Mouse (Mus musculus) heart, embryonic 15.5 days (tissue): Measurements from ENCODE around the gene Wdr53. TPM values are rescaled to one million over a fixed set of nuclear protein-coding genes. Genes with fewer than 3 reads are reported as not detected.
A peak's percentile ranks its signal among the peaks of the same experiment; 100 is the strongest.
"Not testable (repeated sequence)": the region's sequence is repeated elsewhere in the genome, so short reads cannot be mapped to it uniquely, and the experiment has no call there.

ENCODE experiments used
- ATAC-seq: fragments of 200-750 bp; cut with Nextera tagmentation; replicated peaks from 2 replicates; pipeline ENCODE4 v1.8.0; 2017; ENCODE audit warnings: low read depth, moderate TSS enrichment; ENCODE audit not compliant: insufficient number of reproducible peaks, insufficient read depth, low FRiP score
- H3K27ac ChIP-seq: fragments of 300-500 bp; sonication (generic); 2 replicates; pipeline ENCODE4 v1.5.1; 2015; ENCODE audit warnings: mild to moderate bottlenecking, inconsistent platforms
- H3K27me3 ChIP-seq: fragments of 300-500 bp; sonication (generic); 2 replicates; pipeline ENCODE4 v1.6.1; 2015; ENCODE audit warnings: inconsistent platforms
- H3K36me3 ChIP-seq: fragments of 300-500 bp; sonication (generic); 2 replicates; pipeline ENCODE4 v1.6.1; 2015; ENCODE audit warnings: mild to moderate bottlenecking, inconsistent platforms
- H3K4me1 ChIP-seq: fragments of 300-500 bp; sonication (generic); replicated peaks from 2 replicates; pipeline ENCODE4 v1.6.1; 2015; ENCODE audit warnings: inconsistent platforms
- H3K4me2 ChIP-seq: fragments of 300-500 bp; sonication (generic); 2 replicates; pipeline ENCODE4 v1.6.1; 2015; ENCODE audit warnings: inconsistent platforms, mild to moderate bottlenecking, moderate library complexity
- H3K4me3 ChIP-seq: fragments of 300-500 bp; sonication (generic); 2 replicates; pipeline ENCODE4 v1.5.1; 2015; ENCODE audit warnings: mild to moderate bottlenecking, inconsistent platforms
- H3K9ac ChIP-seq: fragments of 300-500 bp; sonication (generic); 2 replicates; pipeline ENCODE4 v1.6.1; 2015; ENCODE audit warnings: mild to moderate bottlenecking, inconsistent platforms
- H3K9me3 ChIP-seq: fragments of 300-500 bp; sonication (generic); replicated peaks from 2 replicates; pipeline ENCODE4 v1.6.1; 2016; ENCODE audit warnings: inconsistent platforms
- WGBS: fragments of 180-500 bp; shearing (Covaris S2); methylation state at CpG from one replicate; pipeline ENCODE4 v1.1.7; 2015; ENCODE audit warnings: mixed read lengths; 5-methylcytosine and 5-hydroxymethylcytosine counted together
- microRNA counts: library from miRNA; unstranded; fragments of <30 nt; microRNA quantifications from one replicate; lab custom pipeline; 2016
- microRNA-seq: library from miRNA; unstranded; fragments of <30 nt; microRNA quantifications from one replicate; pipeline ENCODE4, GENCODE M21; 2016
- polyA plus RNA-seq: library from polyadenylated mRNA; unstranded; fragments of >200 nt; fragmentation: Nextera tagmentation; extraction: Ambion mirVana; gene quantifications from 2 replicates; pipeline ENCODE4 v1.2.1, GENCODE M21; 2015

Wdr53 gene
- polyA plus RNA-seq, 1 experiment from 2014 or later: 9.5 TPM

DNA sequence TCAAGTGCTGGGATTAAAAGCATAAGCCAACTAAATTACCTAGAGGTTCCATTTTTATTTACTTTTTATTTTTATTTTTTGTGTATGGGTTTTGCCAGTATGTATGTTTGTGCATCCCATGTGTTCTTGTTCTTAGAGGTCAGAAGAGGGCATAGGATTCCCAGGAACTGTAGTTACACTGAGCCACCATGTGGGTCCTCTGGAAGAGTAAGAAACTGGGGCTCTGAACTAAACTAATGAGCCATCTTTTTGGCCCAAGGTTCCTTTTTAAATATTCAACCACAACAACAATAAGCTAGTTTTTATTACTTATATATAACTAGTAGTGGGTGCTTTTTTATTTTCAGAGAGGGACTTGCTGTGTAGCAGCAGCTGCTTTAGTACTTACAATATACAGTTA lies 35.6 kb downstream of the Wdr53 start:
- no peaks in the 10 kb centered on the region for H3K9me3 ChIP-seq
- no peak overlapping the region for H3K9ac ChIP-seq
- no peaks in the 10 kb centered on the region for H3K27me3 ChIP-seq
- H3K27ac ChIP-seq: no peak overlapping the region
- no peak overlapping the region for H3K4me3 ChIP-seq
- no peak for ATAC-seq
- peaks cover 65% of the 10 kb centered on the region for H3K36me3 ChIP-seq
- H3K4me2 ChIP-seq: no peak overlapping the region
- H3K4me1 ChIP-seq: peaks cover 13% of the 10 kb centered on the region

DNA sequence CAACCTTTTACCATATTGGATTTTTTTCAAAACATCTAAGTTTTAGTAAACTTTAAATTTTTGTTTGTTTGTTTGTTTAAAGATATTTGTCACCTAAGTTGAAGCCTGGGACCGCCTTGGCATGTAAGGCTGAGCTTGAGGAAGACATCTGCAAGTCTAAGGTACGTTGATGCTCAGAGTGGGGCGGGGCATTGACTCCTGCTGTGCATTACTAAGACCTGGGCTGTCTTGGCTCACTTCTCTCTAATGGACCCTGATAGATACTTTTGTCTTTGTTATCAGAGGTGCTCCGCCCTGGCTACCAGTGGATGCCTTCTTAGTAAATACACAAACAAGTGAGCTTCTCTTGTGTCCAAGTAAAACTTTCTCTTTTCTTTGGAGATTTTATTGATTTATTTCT lies 44.8 kb downstream of the Wdr53 start:
- Histone ChIP-seq H3K27me3 (no peaks in the 10 kb centered on the region), H3K4me1 (no peaks in the 10 kb centered on the region), H3K4me2 (no peak overlapping the region), H3K4me3 (no peak overlapping the region), H3K27ac (no peak overlapping the region), H3K9me3 (no peaks in the 10 kb centered on the region; the same call in 1 of the 2 replicates), H3K9ac (no peak overlapping the region), H3K36me3 (peaks cover 47% of the 10 kb centered on the region)
- WGBS: 94% methylated on average over 4 of the region's 4 CpGs
- no peak for ATAC-seq

DNA sequence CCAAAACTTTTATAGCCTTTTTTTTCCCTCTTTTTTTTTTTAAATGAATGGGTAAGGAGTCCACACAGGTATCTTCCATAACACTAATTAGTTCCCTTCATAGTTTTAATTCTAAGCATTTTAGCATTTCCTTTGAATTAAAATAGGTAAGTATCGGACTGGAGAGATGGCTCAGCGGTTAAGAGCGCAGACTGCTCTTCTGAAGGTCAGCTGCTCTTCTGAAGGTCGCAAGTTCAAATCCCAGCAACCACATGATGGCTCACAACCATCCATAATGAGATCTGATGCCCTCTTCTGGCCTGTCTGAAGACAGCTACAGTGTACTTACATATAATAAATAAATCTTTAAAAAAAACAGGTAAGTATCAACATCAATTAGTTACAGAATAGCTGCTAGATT lies 52.6 kb downstream of the Wdr53 start:
- H3K4me2 ChIP-seq, H3K4me1 ChIP-seq, H3K27me3 ChIP-seq, H3K9ac ChIP-seq, ATAC-seq, H3K9me3 ChIP-seq, H3K27ac ChIP-seq, H3K4me3 ChIP-seq: not testable (repeated sequence)
- WGBS: 96% methylated on average over 4 of the region's 4 CpGs
- H3K36me3 ChIP-seq: peaks cover 47% of the 10 kb centered on the region

DNA sequence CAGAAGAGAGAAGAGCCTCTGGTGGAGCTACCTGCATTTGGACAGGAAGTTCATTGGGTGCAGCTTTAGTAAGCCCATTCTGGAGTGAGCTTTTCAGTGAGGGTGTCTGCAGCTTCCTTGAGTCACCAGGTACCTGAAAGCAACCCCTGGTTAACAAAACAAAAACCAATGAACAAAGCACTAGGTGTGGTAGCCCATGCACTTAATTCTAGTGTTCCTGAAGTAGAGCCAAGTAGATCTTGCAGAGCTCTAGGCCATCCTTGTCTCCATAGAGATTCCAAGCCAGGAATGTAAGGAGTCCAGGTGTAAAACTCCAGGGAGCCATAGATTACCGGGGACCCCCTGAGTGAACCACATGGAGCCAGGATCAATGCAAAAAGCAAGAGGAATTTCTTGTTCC lies 56.0 kb downstream of the Wdr53 start:
- Histone ChIP-seq H3K4me3 (no peak overlapping the region), H3K9me3 (no peaks in the 10 kb centered on the region), H3K4me1 (no peaks in the 10 kb centered on the region), H3K9ac (no peak overlapping the region), H3K36me3 (peaks cover 24% of the 10 kb centered on the region), H3K4me2 (no peak overlapping the region), H3K27ac (no peak overlapping the region), H3K27me3 (no peaks in the 10 kb centered on the region)
- 55% methylated on average over 1 of the region's 1 CpGs for WGBS
- ATAC-seq: no peak

DNA sequence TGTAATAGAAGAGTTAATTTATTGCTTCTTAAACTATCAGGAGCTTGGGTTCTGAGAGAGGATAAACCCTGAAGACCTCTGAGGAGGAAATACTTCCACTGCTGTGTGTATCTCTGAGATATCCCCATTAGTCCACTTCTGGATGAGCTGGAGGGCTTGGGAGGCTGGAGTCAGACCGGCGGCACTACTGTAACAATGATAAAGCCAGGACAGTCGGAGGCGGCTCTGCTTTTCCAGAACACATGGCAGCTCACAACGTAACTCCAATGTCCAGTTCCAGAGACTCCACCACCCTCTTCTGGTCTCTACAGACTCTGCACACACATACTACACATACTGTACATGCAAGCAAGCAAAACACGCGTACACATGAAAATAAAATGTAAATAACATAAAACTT lies 56.9 kb downstream of the Wdr53 start:
- no peak for ATAC-seq
- Histone ChIP-seq H3K4me2 (no peak overlapping the region), H3K9me3 (no peaks in the 10 kb centered on the region), H3K27ac (no peak overlapping the region), H3K4me1 (no peaks in the 10 kb centered on the region), H3K36me3 (peaks cover 17% of the 10 kb centered on the region), H3K4me3 (no peak overlapping the region), H3K27me3 (no peaks in the 10 kb centered on the region), H3K9ac (no peak overlapping the region)
- 81% methylated on average over 7 of the region's 7 CpGs for WGBS

MicroRNAs within 50 kb of the gene (microRNA counts, 519-probe panel; counts per million panel counts)
- microRNA mmu-miR-1946a (lab: Ali Mortazavi, UCI): 2,159 counts per million, percentile 29 among the panel's probes with 10 or more counts

Small RNAs within 50 kb of the gene (microRNA-seq; reads per million reads assigned to microRNA genes)
- gene Mir1946a: not detected

Other genes starting within 250 kb of the Wdr53 start
- gene Senp5, start 243.9 kb upstream of the Wdr53 start, polyA plus RNA-seq: 9.9 and 10.9 TPM in 2 replicates
- gene Pak2, start 167.9 kb upstream of the Wdr53 start, polyA plus RNA-seq: 21.8 and 23.8 TPM in 2 replicates
- 60.1 and 64.3 TPM in 2 replicates for gene Pigx, start 147.5 kb upstream of the Wdr53 start, polyA plus RNA-seq
- gene Cep19, start 147.4 kb upstream of the Wdr53 start, polyA plus RNA-seq: 19.1 and 19.2 TPM in 2 replicates
- gene Nrros, start 81.6 kb upstream of the Wdr53 start, polyA plus RNA-seq: 7.6 and 18.4 TPM in 2 replicates
- gene Bex6, start 67.4 kb upstream of the Wdr53 start, polyA plus RNA-seq: 0.42 TPM in 1 of 2 replicates, not detected in the other
- gene Fbxo45, start 69 bp upstream of the Wdr53 start, polyA plus RNA-seq: 8.7 and 11.0 TPM in 2 replicates
- gene Smco1, start 24.2 kb downstream of the Wdr53 start, polyA plus RNA-seq: 0.16 and 0.29 TPM in 2 replicates
- gene Rnf168, start 30.2 kb downstream of the Wdr53 start, polyA plus RNA-seq: 18.6 and 21.4 TPM in 2 replicates
- gene Ubxn7, start 85.0 kb downstream of the Wdr53 start, polyA plus RNA-seq: 16.6 and 17.8 TPM in 2 replicates
- gene Tm4sf19, start 153.3 kb downstream of the Wdr53 start, polyA plus RNA-seq: 0.22 TPM in 1 of 2 replicates, not detected in the other
- gene Tctex1d2, start 172.5 kb downstream of the Wdr53 start, polyA plus RNA-seq: 21.1 and 22.5 TPM in 2 replicates
- gene Pcyt1a, start 183.7 kb downstream of the Wdr53 start, polyA plus RNA-seq: 38.1 and 44.3 TPM in 2 replicates
- 0.49 and 0.77 TPM in 2 replicates for gene Slc51a, start 240.7 kb downstream of the Wdr53 start, polyA plus RNA-seq
- gene Zdhhc19, start 249.0 kb downstream of the Wdr53 start, polyA plus RNA-seq: not detected in 2 replicates